Mouse (Mus musculus) left cerebral cortex, adult 11 months (tissue): Measurements from ENCODE around the gene 4921524J17Rik.

Source experiments
- DNase-seq: peaks from one replicate; pipeline ENCODE4 v3.0.0; 2022; ENCODE audit warnings: low spot score

4921524J17Rik gene

DNA sequence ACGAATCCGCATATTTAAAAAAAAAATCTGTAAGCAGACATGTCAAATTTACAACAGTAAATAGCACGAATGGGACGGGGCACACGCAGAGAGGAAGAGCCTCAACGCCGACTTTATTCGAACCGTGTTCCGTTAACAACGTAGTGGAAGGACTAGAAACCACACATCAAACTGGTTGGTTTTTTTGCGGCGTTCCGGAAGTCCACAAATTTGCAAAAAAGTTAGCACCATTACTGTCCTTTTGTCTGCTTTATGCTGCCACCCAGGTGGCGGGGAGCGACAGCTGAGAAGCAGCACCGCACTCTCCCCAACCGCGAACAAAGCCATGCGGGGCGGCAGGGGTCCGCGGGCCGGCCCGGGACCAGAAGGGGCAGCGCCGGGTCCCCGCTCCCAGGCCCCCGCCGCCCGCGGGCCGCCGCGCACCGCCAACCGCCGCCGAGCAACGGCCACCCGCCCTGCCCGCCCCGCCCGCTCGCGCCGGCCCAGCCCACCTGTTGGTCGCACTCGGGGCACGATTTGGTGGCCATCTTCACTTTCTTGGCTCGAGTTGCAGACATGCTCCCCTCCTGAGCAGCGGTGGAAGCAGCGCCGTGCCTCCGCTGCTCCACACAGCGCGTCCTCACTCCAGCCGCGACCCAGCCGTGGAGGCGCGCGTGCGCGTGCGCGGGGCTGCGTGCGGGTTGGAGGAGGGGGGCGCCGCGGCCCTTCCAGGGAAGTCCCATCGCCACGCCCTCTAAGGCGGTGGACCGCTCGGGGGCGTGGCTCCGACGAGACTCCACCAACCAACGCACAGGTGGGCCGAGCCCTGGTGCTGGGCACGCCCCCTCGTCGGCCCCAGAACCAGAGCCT is at the start of gene 4921524J17Rik:
Gene 4921524J17Rik (minus strand): TSS at position 666 of the 849 bp plus-strand sequence.
- DNase-seq, result peak; percentile 97

DNA sequence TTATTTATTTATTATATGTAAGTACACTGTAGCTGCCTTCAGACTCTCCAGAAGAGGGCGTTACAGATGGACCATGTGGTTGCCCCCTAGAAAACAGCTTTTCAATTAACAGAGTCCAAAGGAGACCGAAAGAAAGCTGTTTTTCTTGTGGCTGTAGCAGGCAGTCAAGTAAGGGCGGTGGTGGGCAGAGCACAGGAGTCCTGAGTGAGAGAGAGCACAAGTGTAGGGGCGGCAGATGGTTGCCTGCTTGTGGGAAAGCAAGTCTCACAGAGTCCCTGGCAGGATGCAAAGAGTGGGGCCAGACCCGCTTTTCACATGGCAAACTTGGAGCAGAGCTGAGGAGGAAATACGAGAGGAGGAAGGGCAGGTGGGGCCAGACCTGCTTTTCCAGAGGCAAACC is 49.8 kb upstream of the 4921524J17Rik start:
- DNase-seq, result no peak

DNA sequence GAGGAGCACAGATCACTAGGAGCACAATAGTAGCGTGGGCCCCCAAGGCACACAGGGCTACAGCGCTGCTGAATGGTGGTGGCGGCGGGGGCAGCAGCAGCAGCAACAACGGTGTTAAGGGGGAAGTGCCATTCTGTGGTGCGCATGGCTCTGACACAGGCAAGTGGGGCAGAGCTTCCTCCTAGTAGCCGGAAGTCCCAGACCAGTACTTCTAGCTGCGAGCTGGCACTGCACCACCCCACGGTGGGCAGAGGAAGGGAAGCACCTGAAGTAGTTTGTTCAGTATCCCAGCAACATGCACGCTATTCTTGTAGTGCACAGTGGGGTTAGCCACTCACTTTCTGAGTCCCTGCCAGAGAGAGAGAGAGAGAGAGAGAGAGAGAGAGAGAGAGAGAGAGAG is 49.3 kb upstream of the 4921524J17Rik start:
- DNase-seq, result no peak

DNA sequence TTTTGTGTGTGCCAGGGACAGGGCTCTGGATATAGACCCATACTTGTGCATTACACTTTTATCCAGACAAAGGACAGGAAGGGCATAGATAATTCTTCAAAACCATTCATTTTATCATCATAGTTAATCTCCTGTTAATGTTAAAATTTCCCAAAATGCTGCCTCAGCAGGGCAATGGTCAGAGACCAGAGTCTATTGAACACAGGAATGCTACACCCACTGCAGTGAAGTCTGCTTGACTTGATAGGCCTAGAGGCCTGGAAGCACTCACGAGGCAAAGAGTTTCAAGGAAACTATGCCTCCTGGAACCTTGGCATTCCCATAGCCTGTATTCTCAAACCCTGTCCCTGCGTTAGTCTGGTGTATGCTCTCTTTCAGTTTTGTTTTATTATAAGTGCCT is 47.1 kb upstream of the 4921524J17Rik start:
- no peak for DNase-seq

DNA sequence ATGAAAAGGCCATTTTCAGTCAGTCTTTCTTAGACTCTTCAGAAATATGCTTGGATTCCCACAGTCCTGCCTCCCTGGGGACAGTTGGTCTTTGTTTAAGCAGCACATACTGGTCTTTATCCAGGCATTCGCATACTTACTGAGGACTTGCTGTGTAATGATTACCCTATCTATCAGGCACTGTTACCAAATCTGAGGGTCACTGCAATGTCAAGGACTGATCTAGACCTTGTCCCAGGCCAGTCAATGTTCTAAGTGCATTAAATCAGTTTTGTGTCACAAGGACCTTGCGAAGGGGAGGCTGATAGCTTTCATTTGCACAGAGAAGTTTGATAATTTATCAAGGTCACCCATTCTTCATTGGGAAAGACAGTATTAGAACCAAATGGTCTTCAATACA is 45.8 kb upstream of the 4921524J17Rik start:
- DNase-seq, result no peak

DNA sequence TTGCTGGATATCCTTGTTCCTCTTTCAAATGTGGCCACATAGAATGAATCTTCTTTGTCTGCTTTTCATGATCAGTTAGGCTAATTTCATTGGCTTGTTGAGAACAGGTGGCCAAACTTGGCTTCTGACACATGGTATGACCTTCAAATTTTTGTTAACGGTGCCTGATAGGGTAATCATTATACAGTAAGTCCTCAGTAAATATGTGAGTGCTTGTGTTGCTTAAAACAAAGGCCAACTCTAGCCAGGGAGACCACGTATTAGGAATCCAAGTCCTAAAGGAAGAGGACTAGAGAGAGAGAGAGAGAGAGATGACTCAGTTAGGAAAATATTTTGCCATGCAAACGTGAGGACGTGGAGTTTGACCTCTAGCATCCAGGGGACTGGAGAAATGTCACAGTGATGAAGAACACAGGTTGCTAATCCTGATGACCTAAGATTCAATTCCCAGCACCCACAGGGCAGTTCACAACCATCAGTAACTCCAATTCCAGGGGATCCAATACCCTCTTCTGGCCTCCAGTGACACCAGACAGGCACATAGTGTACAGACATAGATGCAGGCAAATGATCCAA is 44.4 kb upstream of the 4921524J17Rik start:
- no peak for DNase-seq

DNA sequence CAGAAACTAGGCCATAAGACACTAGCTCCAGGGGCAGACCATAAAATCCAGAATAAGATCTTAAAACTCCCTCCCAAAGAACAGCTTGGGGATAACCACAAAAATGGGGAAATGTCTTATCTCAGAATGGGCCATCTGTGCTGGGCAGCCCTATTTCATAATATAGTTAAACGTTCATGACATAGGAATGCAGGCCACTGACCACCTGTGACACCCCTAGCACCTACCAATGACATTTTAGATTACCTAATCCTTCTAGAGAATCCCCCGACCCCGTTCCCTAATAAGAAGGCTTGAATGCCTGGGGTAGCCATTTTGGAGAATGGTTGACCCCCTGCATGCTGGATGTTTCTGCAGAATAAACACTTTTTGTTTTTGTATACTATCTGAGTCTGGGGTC is 42.3 kb upstream of the 4921524J17Rik start:
- no peak for DNase-seq

DNA sequence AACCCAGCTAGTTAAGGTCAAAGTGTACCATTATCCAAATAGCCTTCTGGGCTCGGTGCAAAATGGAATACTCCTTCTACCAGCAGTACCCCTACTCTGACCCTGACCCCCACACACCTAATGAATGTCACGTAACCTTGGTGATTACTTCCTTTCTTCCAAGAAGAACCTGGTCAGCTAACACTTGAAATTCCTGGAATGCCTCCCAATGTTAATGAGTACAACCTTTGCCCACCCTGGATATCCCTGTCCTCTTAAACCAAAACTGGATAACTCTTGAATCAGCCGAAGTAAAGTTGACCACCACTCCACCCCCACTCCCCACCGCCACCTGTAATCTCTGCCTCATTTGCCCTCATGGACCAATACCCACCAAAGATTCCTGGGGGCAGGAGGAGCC is 40.6 kb upstream of the 4921524J17Rik start:
- no peak for DNase-seq

DNA sequence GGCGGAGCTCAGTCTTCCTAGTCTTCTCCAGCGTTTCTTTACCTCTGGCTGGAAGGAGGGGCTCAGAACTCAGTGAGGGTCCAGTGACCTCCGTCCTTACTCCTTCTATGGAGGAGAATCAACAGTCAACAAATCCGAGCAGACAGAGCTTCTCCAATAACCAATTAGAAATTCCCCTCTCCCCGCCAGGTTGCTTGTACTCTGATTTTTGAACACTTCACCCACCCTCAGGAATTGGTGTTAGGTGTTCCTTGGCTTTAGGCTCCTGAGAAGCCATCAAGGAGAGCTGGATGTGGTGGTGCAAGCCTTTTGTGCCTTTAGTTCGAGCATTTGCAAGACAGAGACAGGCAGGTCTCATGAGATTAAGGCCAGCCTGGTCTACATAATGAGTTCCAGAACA is 40.2 kb upstream of the 4921524J17Rik start:
- no peak for DNase-seq

DNA sequence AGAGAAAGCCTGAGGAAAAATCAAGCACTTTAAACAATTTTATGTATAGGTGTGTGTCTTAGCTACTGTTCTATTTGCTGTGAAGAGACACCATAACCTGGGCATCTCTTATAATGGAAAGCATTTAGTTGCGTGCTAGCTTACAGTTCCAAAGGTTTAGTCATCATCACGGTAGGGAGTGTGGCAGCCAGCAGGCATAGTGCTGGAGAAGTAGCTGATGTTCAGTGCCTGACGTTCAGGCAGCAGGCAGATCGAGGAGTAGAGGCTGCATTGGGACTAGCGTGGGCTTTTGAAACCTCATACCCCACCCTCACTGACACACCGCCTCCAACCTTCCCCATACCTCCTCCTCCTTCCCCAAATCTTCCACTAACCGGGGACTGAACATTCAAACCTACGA is 38.1 kb upstream of the 4921524J17Rik start:
- DNase-seq, result no peak

DNA sequence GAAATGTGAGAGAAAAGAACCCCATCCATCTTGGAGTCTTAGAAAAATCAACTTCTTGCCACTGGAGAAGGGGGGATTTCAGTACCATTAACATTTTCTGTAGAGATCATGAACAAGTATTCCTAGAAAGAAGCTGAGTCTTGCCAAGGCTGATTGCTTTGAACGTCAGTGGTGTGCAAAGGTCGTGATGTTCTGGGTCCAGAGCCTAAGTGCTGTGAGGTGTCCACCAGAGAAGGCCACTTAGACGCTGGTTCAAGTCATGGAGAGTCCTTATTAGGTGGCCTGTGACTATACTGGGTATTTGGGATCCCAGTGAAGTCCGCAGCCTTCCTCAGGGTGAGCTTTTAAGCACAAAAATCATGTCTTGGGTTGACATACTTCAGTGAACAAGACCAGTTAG is 33.4 kb upstream of the 4921524J17Rik start:
- DNase-seq, result no peak

DNA sequence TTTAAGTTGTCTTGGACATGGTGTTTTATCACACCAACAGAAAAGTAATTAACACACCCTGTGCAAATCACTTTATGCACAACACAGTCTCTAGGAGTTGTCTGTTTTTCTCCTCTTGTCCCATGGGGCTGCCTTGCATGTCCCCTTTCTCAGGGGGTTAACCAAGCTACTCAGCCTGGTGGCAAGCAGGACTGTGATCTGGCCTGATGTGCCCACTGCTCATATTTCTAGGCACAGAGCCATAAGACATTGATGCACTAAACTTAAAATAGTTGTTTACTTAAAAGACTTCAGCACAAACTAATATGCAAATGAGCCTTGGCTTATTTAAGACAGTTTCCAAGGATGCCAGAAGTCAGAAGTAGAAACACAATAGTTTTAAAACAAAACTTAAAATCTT is 31.7 kb upstream of the 4921524J17Rik start:
- no peak for DNase-seq

DNA sequence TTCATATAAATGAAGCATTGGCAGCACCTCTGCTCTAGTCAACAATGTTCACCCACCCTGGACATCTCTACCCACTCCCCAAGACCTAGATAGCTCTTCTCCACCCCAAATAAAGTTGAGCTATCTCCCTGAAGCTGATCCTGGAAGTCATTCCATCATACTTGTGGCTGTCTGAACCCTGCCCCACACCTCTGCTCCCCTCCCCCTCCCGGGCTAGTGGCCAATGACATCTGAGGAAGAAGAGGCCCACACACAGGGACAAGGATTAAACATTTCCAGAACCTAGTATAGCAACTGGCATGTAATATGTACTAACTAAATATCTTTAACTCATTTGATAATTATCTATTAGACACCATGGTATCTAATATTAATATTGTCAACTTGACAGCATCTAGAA is 29.8 kb upstream of the 4921524J17Rik start:
- DNase-seq, result no peak

DNA sequence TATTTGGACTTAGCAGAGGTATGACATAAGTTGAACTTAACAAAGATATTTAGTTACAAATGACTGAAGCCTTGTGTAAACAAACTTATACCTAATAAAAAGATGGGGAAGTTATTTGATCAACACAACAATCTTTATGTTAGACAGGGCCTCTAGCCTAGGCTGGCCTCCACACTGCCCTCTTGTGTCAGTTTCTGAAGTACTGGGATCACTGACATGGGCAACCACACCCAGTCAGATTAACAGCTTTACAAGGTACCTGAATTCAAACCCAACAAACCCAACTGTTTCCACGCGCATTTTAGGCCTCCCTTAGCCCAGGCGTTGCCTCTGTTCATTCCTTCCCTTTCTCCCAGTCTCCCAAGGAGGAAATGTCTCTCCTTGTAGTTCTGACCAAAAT is 28.7 kb upstream of the 4921524J17Rik start:
- no peak for DNase-seq

DNA sequence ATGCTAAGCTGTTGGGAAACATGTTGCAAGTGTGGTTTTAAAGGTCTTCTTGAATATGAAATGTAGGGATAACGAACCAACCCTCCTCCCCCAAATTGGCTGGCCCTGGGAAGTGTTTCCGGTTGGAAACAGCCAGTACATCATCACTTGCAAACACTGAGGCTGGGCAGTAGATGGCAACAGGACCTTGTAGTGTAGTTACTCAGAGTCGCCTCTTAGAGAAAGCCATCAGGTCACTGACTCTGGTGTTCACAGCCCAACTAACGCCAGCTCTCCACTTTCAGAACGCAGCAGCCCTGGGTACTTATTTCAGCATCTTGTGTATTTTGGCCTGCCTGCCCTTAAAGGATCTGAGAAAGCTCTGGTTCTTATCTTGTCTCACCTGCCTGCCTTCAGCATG is 28.2 kb upstream of the 4921524J17Rik start:
- DNase-seq, result no peak

DNA sequence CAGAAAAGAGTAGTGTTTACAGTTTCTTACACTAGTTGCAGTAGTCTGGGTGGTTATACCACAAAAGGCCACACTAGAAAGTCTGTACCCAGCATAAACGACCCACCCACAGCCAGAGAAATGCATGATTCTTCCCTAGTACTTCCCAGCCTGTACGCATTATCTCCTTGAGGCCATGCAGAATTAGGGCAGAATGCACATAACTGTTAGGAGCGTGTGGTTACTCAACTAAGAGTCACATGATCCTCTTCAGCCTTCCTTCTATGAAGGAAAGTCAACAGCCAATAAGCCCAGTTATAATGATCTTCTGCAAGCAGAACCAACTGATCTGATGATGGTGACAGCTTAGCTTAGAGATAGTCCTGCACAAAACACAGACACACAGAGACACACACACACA is 26.9 kb upstream of the 4921524J17Rik start:
- no peak for DNase-seq

DNA sequence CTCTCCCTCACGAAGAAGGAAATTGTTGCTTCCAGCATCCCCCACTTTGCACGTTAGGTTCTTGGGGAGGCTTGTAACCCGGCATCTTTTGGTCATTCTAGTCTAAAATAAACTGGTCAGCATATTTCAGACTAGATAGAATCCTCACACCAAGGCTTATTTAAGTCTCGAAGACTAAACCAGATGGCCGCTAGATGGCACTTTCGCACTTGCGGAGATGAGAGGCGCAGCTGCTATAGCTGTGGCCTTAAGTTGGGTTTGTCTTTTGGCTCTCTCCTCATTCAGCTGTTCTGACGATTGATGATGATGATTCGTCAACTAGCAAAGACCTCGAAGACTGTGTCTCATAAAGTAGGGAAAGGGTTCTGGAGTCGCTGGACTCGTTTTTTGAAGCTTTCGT is 23.9 kb upstream of the 4921524J17Rik start:
- DNase-seq, result peak; percentile 51

DNA sequence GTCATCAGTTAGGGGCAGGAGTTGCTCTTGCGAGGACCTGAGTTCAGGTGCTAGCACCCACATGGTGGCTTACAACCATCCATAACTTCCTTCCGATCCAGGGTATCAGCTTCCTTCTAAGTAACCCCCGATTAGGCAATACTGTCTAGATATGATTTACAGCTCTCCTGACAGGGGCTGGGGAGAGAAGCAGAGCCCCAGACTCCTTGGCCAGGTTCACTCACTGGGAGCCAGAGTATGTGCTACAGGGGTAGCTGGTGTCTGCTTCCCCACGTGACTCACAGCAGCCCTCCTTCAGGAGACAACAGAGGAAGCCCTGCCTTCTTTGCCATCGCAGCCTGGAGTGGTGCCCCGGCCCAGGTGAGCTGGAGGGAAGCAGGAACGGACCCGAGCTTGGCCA is 22.1 kb upstream of the 4921524J17Rik start:
- DNase-seq, result no peak

DNA sequence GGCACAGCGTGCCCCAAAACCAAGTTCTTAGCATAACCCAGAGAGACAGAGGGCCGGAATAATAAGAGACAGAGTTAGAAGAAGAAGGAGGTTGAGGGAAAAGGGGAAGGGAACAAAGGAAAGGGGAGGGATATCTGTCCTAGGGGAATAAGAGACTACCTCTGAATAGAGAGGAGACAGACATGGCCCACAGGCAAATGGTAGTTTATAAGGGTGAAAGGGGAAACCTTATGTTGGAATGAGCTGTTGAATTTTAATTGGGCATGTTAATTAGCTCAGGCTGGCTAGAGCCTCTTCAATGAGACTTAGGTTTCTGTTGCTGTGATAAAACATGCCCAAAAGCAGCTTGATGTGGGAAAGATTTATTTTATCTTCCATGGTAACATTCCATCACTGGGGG is 20.6 kb upstream of the 4921524J17Rik start:
- DNase-seq, result no peak

DNA sequence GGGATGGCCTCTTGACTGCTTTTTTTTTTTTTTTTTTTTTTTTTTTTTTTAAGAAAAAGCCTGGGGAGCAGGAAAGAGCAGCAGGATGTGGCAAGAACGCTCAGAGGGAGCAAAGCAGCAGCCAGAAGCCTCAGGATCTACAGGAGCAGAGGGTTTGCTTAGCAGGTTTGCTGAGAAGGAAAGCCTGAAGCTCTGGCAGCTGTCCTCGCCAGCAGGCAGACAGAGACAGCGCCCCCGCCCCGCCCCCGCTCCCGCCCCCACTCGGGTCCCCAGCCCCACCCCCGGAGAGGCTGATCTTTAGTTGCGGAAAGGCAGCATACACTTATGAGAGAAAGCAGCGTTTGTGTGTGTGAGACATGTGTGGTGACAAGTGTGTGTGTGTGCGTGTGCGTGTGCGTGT is 19.7 kb upstream of the 4921524J17Rik start:
- no peak for DNase-seq

DNA sequence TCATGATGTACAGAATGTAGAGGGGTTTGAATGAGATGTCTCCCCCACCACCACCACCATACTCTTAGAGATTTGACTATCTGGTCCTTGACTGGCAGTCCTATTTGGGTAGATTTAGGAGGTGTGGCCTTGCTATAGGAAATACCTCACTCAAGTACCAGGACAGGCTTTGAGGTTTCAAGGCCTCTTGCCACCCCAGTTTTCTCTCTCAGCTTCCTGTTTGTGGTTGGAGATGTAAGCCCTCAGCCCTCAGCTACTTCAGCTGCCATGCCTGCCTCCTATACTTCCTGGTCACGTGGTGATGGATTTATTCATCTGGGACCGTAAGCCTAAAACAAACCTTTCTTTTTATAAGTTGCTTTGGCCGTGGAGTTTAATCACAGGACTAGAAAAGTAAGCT is 17.7 kb upstream of the 4921524J17Rik start:
- DNase-seq, result no peak

DNA sequence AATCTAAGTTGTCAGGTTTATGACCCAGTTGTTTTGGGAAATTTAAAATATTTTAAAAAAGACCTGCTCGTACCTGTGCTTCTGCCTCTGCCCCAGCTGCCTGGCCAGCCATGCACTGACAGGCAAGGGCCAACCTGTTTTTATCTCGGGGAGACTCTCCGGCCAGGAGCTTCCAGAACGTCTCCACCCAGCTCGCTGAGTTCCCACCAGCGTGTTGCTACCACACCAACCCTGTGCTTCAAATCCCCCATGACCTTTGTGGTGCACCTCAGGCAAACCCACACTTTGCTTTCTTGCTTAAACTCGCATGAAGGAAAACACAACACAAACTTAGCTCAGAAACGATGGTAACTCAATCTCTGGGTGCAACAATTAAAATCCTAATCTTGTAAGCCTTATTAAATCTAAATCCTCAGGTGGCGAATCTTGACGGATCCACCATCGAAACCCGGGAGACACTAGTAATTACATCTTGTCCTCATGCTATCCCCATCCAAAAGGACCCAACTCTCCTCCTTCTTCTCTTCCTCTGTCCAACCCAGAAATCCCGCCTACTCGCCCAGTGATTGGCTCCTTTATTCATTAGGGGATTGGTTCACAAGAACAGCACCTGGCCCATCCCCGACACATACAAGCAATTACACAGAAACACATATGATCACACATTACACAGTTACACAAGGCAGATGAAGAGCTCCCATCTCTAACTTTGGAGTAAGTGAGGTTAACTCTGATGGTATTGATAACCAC is 13.5 kb upstream of the 4921524J17Rik start:
- no peak for DNase-seq

DNA sequence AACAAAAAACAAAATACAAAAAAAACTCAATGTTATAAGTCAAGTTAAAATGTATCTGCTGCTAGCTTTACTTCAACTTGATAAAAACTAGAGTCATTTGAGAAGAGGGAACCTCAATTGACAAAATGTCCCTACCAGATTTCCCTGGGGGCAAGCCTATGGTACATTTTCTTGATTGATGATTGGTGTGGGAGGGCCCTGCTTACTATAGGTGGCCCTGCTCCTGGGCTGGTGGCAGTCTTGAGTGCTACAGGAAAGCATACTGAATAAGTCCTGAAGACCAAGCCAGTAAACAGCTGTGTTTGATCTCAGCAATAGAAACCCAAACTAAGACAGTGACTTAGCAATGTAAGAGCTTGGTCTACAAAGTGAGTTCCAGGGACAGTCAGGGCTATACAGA is 11.5 kb upstream of the 4921524J17Rik start:
- no peak for DNase-seq
